Mouse (Mus musculus): ENCODE measurements around the gene Bdnf. TPM values are rescaled to one million over a fixed set of nuclear protein-coding genes. Genes with fewer than 3 reads are reported as not detected.

Bdnf gene
- polyA plus RNA-seq, 1 experiment = 10.3 TPM

GRCm38 (mm10) chr2:109734666-109735065 is 60.2 kb downstream of the Bdnf start:
- Histone ChIP-seq H3K4me1 (ENCODE audit: control insufficient read depth, insufficient read depth, low read length) (no peaks in the 10 kb centered on the region), H3K27ac (ENCODE audit: insufficient read depth, low read length) (no peak overlapping the region), H3K4me3 (ENCODE audit: insufficient read depth, low read length) (no peak overlapping the region)
- TF ChIP-seq CTCF (IDR thresholded peaks at IDR 0.05; ENCODE audit: extremely low read depth, insufficient read depth, low read length) (no peak), POLR2A (IDR thresholded peaks at IDR 0.05; ENCODE audit: extremely low read depth, insufficient read depth, low read length) (no peak)

DNA sequence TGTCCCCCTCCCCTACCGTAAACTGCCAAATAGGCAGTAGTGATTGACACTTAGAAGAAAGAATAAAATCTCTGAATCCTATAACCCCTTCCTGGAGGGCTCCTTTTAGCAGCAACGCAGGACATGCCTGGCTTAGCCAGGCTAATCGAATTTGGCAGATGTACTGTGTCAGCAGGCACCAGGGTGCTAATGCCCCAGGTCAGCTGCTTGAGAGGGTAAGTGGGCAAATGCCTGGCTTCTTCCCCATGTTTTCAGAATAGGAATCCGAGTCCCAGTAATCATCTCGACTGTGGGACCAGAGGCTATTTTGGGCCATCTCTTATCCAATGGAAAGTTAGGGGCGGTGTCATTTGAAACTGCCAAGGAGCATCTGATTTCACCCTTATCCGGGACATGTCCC is 60.8 kb downstream of the Bdnf start:
- Histone ChIP-seq H3K4me1 (ENCODE audit: control insufficient read depth, insufficient read depth, low read length) (no peaks in the 10 kb centered on the region), H3K4me3 (ENCODE audit: insufficient read depth, low read length) (no peak overlapping the region), H3K27ac (ENCODE audit: insufficient read depth, low read length) (no peak overlapping the region)
- TF ChIP-seq CTCF (IDR thresholded peaks at IDR 0.05; ENCODE audit: extremely low read depth, insufficient read depth, low read length) (no peak), POLR2A (IDR thresholded peaks at IDR 0.05; ENCODE audit: extremely low read depth, insufficient read depth, low read length) (no peak)

DNA sequence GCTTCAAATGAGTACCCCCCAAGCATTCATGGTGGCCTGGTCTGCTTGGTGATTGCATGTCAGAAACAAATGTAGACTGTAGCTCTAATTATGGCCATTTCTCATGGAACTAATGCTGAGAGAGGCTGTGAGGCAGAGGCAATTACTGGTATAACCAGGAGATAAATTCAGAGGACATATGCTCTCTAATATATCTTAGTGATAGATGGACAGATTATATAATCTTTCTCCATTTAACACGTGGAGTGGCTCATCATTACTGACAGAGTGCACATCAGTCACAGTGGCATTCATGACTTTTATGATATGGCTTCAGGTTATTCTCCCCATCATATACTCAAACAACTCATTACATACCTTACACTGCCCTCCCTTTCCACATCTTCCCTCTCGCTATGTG is 61.8 kb downstream of the Bdnf start:
- no peak overlapping the region for H3K27ac ChIP-seq (ENCODE audit: insufficient read depth, low read length)
- TF ChIP-seq CTCF (IDR thresholded peaks at IDR 0.05; ENCODE audit: extremely low read depth, insufficient read depth, low read length) (no peak), POLR2A (IDR thresholded peaks at IDR 0.05; ENCODE audit: extremely low read depth, insufficient read depth, low read length) (no peak)
- H3K4me1 ChIP-seq (ENCODE audit: control insufficient read depth, insufficient read depth, low read length) = no peaks in the 10 kb centered on the region

DNA sequence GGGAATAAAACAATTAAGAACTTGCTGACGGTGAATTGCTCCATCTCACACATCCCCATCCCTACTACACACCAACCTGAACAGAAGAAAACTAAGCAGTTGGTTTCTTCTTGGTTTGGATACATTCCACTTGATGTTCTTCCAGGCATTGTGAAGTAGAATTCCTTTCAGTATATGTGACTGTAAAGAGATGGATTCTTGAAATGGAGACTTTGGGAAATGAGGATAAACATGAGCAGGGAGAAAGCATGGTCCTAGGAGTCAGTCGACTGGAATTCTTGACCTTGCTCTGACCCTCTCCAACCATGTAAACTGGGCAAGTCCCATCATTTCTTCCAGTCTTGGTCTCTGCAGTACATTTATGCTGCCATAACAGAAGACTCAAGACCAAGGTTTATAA is 63.8 kb downstream of the Bdnf start:
- Histone ChIP-seq H3K27ac (ENCODE audit: insufficient read depth, low read length) (no peak overlapping the region), H3K4me1 (ENCODE audit: control insufficient read depth, insufficient read depth, low read length) (no peaks in the 10 kb centered on the region), H3K4me3 (ENCODE audit: insufficient read depth, low read length) (no peak overlapping the region)
- TF ChIP-seq CTCF (IDR thresholded peaks at IDR 0.05; ENCODE audit: extremely low read depth, insufficient read depth, low read length) (no peak), POLR2A (IDR thresholded peaks at IDR 0.05; ENCODE audit: extremely low read depth, insufficient read depth, low read length) (no peak)

More for the DNA sequence above, 61.8 kb downstream of the Bdnf start:
- no peak overlapping the region for H3K4me3 ChIP-seq (ENCODE audit: insufficient read depth, low read length)

GRCm38 (mm10) chr2:109743208-109743960 is 68.9 kb downstream of the Bdnf start:
- H3K4me1 ChIP-seq (ENCODE audit: control insufficient read depth, insufficient read depth, low read length) = no peaks in the 10 kb centered on the region
- no peak overlapping the region for H3K4me3 ChIP-seq (ENCODE audit: insufficient read depth, low read length)
- no peak for TF ChIP-seq CTCF (IDR thresholded peaks at IDR 0.05; ENCODE audit: extremely low read depth, insufficient read depth, low read length)
- TF ChIP-seq POLR2A (IDR thresholded peaks at IDR 0.05; ENCODE audit: extremely low read depth, insufficient read depth, low read length) = no peak
- H3K27ac ChIP-seq (ENCODE audit: insufficient read depth, low read length) = no peak overlapping the region

- no peaks in the 10 kb centered on the region for H3K4me1 ChIP-seq (ENCODE audit: control insufficient read depth, insufficient read depth, low read length)
- TF ChIP-seq POLR2A (IDR thresholded peaks at IDR 0.05; ENCODE audit: extremely low read depth, insufficient read depth, low read length) (no peak), CTCF (IDR thresholded peaks at IDR 0.05; ENCODE audit: extremely low read depth, insufficient read depth, low read length) (no peak)
- no peak overlapping the region for H3K4me3 ChIP-seq (ENCODE audit: insufficient read depth, low read length)
- no peak overlapping the region for H3K27ac ChIP-seq (ENCODE audit: insufficient read depth, low read length)
These were observed 71.7 kb downstream of the Bdnf start for GRCm38 (mm10) chr2:109746223-109746622.

- no peak overlapping the region for H3K4me3 ChIP-seq (ENCODE audit: insufficient read depth, low read length)
- H3K4me1 ChIP-seq (ENCODE audit: control insufficient read depth, insufficient read depth, low read length) = no peaks in the 10 kb centered on the region
- TF ChIP-seq CTCF (IDR thresholded peaks at IDR 0.05; ENCODE audit: extremely low read depth, insufficient read depth, low read length) (no peak), POLR2A (IDR thresholded peaks at IDR 0.05; ENCODE audit: extremely low read depth, insufficient read depth, low read length) (no peak)
- H3K27ac ChIP-seq (ENCODE audit: insufficient read depth, low read length) = no peak overlapping the region
These were observed 73.9 kb downstream of the Bdnf start for GRCm38 (mm10) chr2:109748412-109748811.

GRCm38 (mm10) chr2:109748815-109749214 is 74.3 kb downstream of the Bdnf start:
- Histone ChIP-seq H3K27ac (ENCODE audit: insufficient read depth, low read length) (no peak overlapping the region), H3K4me3 (ENCODE audit: insufficient read depth, low read length) (no peak overlapping the region), H3K4me1 (ENCODE audit: control insufficient read depth, insufficient read depth, low read length) (no peaks in the 10 kb centered on the region)
- TF ChIP-seq CTCF (IDR thresholded peaks at IDR 0.05; ENCODE audit: extremely low read depth, insufficient read depth, low read length) = no peak
- no peak for TF ChIP-seq POLR2A (IDR thresholded peaks at IDR 0.05; ENCODE audit: extremely low read depth, insufficient read depth, low read length)

DNA sequence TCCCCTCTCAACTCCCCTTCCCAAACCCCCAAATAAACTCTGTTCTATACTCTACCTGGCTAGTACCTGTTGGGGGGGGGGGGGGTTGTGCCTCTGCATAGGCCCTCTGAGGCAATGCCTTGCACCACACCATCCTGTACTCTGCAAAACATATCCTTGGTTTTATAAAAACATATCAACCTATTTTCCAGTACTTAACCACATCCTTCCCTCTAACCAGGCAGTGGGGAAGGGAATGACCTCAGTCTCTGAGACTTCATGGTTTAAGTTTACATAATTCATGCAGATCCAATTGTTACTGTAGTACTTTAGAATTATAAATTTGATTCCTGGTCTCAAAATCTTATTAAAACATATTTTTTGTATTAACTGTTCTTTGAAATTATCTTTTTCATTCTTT is 75.5 kb downstream of the Bdnf start:
- TF ChIP-seq POLR2A (IDR thresholded peaks at IDR 0.05; ENCODE audit: extremely low read depth, insufficient read depth, low read length) (no peak), CTCF (IDR thresholded peaks at IDR 0.05; ENCODE audit: extremely low read depth, insufficient read depth, low read length) (no peak)
- no peak overlapping the region for H3K27ac ChIP-seq (ENCODE audit: insufficient read depth, low read length)
- H3K4me3 ChIP-seq (ENCODE audit: insufficient read depth, low read length) = no peak overlapping the region
- no peaks in the 10 kb centered on the region for H3K4me1 ChIP-seq (ENCODE audit: control insufficient read depth, insufficient read depth, low read length)

DNA sequence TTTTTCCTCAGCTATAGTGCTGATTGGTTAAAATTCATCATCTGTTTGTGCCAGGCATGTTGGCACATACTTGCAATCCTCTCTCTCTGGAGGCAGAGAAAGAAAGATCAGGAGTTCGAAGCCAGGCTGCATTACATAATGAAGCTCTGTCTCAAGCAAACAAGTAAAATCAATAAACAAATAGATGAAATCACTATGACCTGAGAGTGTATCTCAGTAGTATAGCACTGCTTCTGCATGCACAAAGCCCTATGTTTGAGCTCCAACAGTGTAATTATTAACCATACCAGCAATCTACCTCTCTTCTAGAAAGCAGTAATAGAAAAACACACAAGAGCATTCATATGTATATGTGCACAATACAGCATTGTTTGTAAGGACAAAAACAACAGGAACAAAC is 76.0 kb downstream of the Bdnf start:
- Histone ChIP-seq H3K4me1 (ENCODE audit: control insufficient read depth, insufficient read depth, low read length) (no peaks in the 10 kb centered on the region), H3K27ac (ENCODE audit: insufficient read depth, low read length) (no peak overlapping the region)
- no peak for TF ChIP-seq CTCF (IDR thresholded peaks at IDR 0.05; ENCODE audit: extremely low read depth, insufficient read depth, low read length)
- no peak for TF ChIP-seq POLR2A (IDR thresholded peaks at IDR 0.05; ENCODE audit: extremely low read depth, insufficient read depth, low read length)

More for the DNA sequence above, 76.0 kb downstream of the Bdnf start:
- no peak overlapping the region for H3K4me3 ChIP-seq (ENCODE audit: insufficient read depth, low read length)

Measured in cortical plate, adult 2 months (tissue).